Mouse (Mus musculus): ENCODE data around the gene Cyfip1.
"Not testable (repeated sequence)": the region's sequence is repeated elsewhere in the genome, so short reads cannot be mapped to it uniquely, and the experiment has no call there.

Cyfip1 gene

DNA sequence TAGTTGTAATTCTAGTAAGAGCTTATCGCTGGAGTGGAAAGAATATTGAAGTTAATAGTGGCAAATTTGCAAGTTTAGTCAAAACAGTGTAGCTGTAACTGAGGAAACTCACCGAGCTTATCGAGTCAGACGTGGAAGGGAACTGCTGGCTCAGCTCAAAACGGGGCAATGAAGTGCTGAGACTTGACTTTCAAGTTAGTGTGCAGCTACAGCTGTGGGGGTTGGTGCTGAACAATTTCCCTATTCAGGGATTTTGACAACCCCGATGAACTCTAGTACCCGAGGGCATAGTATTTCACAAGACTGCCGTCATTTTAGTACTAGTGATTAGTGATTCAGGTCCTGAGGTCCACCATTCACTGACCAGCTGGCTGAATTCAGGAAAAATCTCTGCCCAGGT is 69.8 kb downstream of the Cyfip1 start:
- in situ Hi-C loops (cut with MboI; ENCODE audit: low pct_unique_long_range_greater_than_20kb in 1 of 2, low sequenced_read_pairs in 2 of 2, unreplicated experiment in 1 of 2), result no loop called here

DNA sequence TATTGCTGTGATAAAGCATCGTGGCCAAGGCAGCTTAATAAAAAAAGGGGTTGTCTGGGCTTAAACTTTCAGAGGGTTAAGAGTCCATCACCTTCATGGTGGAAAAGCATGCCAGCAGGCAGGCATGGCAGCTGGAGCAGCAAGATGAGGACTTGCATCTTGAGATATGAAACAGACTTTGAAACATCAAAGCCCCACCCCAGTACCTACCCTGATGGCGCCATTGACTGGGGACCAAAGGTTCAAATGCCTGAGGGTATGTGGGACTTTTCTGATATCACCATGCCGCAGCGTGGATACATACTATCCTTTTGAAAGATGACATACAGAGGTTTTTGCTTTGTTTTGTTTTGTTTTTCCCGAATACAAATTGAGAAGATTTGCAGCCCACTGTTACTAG is 70.6 kb downstream of the Cyfip1 start:
- in situ Hi-C loops (cut with MboI; ENCODE audit: low pct_unique_long_range_greater_than_20kb in 1 of 2, low sequenced_read_pairs in 2 of 2, unreplicated experiment in 1 of 2), result no loop called here

DNA sequence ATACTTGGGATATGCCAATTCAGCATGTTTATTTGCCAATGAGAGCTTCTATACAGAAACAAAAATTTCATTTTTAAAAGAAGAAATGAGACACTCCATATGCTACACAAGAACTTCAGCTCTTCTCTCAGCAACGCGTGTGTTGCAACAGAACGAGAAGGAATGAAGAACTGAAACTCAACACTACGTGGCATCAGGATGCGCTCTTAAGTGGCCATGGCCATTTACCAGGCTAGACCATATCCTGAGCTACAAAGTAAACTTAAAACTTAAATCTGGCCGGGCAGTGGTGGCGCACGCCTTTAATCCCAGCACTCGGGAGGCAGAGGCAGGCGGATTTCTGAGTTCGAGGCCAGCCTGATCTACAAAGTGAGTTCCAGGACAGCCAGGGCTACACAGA is 76.8 kb downstream of the Cyfip1 start:
- in situ Hi-C loops (cut with MboI; ENCODE audit: low pct_unique_long_range_greater_than_20kb in 1 of 2, low sequenced_read_pairs in 2 of 2, unreplicated experiment in 1 of 2), result not testable (repeated sequence)

GRCm38 (mm10) chr7:55927262-55927661 is 85.7 kb downstream of the Cyfip1 start:
- in situ Hi-C loops (cut with MboI; ENCODE audit: low pct_unique_long_range_greater_than_20kb in 1 of 2, low sequenced_read_pairs in 2 of 2, unreplicated experiment in 1 of 2), result no loop called here

DNA sequence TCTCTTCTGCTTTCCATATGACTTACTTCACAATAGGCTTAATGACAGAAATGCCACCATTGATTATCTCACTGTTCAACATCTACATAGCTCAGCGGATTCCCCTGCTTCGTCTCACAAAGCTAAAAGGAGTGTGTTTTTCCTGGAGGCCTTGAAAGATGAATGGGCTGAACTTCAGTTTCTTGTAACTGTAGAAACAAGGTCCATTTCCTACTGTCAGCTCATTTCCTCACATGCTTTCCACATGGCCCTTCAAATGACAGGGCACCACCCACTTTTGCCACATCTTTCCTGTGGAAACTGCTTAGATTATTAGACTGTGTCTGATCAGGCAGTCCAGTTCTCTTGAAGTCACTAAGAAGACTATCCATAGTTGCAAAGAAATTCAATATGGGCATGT is 87.1 kb downstream of the Cyfip1 start:
- in situ Hi-C loops (cut with MboI; ENCODE audit: low pct_unique_long_range_greater_than_20kb in 1 of 2, low sequenced_read_pairs in 2 of 2, unreplicated experiment in 1 of 2), result no loop called here

DNA sequence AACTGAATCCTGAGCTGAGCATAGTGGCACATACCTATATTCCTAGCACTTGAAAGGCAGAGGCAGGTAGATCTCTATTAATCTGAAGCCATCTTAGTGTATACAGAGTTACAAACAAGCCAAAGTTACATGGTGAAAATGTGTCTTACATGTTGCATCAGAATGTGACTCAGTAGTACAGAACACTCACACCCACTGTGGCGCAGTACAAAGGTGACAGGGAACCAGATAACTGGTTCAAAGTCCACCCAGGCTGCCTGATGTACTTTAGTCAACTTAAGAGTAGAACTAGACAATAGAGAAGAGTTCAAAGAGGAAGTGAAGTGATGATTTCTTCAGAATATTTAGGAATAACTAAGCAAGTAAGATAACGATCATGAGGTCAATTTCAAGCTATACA is 93.5 kb downstream of the Cyfip1 start:
- in situ Hi-C loops (cut with MboI; ENCODE audit: low pct_unique_long_range_greater_than_20kb in 1 of 2, low sequenced_read_pairs in 2 of 2, unreplicated experiment in 1 of 2), result no loop called here

DNA sequence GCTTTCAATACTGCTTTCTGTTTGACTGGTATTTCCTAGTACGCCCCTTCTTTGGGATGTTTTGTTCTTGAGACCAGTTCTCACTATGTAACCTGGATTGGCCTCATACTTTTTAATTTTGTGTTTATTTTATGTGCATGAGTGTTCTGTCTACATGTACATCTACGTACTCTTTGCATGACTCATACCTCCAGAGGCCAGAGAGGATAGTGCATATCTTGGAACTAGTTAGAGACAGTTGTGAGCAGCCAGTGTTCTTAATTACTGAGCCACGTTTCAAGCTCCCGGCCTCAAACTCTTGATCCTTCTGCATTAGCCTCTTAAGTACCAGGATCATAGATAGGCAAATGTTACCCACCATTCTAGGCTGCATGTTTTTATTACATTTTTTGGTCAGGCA is 96.8 kb downstream of the Cyfip1 start:
- in situ Hi-C loops (cut with MboI; ENCODE audit: low pct_unique_long_range_greater_than_20kb in 1 of 2, low sequenced_read_pairs in 2 of 2, unreplicated experiment in 1 of 2), result no loop called here

DNA sequence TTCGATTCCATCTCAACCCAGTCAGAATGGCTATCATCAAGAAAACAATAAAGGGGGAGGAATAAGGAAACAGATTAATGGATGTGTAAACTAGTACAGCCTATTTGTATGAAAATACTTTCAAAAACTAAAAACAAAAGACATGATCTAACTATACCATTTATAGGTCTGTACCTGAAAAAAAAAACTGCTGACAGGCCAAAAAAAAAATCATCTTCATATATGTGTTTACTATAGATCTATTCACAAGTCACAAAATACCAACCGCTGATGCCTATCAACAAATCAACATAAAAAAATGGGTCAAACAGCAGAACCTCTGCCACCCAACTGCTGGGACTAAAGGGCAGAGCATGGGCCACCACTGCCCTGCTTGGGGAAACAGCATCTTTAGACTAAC is 114.5 kb downstream of the Cyfip1 start:
- in situ Hi-C loops (cut with MboI; ENCODE audit: low pct_unique_long_range_greater_than_20kb in 1 of 2, low sequenced_read_pairs in 2 of 2, unreplicated experiment in 1 of 2), result no loop called here

DNA sequence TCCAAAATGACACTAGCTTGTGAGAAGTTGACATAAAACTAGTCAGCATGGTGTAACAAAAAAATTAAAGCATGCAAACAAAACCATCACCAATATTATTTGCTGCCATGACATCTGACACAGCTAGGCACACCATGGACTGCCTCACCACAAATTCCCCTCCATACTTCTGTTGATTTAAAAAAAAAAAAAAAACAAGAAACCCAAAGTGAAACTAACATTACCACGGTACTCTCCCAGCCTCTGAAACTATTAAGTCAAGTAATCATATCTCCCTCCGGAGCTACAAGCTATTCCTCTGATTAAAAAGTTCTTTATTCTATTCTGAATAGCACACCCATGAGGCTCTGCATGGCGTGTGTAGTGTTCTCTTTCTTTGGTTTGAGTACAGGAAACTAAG is 115.6 kb downstream of the Cyfip1 start:
- in situ Hi-C loops (cut with MboI; ENCODE audit: low pct_unique_long_range_greater_than_20kb in 1 of 2, low sequenced_read_pairs in 2 of 2, unreplicated experiment in 1 of 2), result no loop called here

DNA sequence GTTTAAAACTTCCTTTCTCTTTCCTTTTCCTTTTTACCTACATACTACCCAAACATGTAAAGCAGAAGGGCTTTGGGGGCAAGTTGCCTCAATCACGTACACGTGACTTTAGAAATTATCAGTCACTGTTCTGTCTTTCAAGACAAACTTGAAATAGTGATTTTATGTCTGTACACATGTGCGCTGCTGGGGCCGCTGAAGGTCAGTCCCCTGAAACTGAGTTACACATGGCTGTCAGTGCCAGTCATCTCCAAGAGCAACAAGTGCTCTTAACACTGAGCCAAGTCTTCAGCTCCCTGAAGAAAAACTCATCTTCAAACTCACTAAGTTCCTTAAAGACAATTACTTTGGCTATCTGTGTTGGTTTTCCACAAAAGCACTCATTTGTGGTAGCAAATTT is 116.4 kb downstream of the Cyfip1 start:
- in situ Hi-C loops (cut with MboI; ENCODE audit: low pct_unique_long_range_greater_than_20kb in 1 of 2, low sequenced_read_pairs in 2 of 2, unreplicated experiment in 1 of 2), result no loop called here

GRCm38 (mm10) chr7:55959801-55960200 is 118.3 kb downstream of the Cyfip1 start:
- in situ Hi-C loops (cut with MboI; ENCODE audit: low pct_unique_long_range_greater_than_20kb in 1 of 2, low sequenced_read_pairs in 2 of 2, unreplicated experiment in 1 of 2), result no loop called here

DNA sequence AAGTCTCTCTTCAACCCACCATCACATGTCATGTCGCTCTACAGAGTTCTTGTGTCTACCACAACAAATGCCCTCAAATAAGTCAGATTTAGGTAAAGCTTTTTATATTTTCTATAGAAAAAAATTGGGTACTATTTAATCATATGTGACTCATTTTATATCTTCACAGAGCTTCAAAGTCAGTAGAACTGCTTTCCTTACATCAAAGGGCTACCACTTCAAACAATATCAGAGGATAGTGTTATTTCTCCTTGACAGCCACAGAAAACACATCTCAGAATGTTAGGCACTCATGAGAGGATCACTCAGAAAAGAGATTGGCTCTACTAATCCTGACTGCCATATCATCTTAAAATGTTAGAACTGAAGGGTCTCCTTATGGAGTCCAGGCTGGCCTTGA is 119.0 kb downstream of the Cyfip1 start:
- in situ Hi-C loops (cut with MboI; ENCODE audit: low pct_unique_long_range_greater_than_20kb in 1 of 2, low sequenced_read_pairs in 2 of 2, unreplicated experiment in 1 of 2), result no loop called here

DNA sequence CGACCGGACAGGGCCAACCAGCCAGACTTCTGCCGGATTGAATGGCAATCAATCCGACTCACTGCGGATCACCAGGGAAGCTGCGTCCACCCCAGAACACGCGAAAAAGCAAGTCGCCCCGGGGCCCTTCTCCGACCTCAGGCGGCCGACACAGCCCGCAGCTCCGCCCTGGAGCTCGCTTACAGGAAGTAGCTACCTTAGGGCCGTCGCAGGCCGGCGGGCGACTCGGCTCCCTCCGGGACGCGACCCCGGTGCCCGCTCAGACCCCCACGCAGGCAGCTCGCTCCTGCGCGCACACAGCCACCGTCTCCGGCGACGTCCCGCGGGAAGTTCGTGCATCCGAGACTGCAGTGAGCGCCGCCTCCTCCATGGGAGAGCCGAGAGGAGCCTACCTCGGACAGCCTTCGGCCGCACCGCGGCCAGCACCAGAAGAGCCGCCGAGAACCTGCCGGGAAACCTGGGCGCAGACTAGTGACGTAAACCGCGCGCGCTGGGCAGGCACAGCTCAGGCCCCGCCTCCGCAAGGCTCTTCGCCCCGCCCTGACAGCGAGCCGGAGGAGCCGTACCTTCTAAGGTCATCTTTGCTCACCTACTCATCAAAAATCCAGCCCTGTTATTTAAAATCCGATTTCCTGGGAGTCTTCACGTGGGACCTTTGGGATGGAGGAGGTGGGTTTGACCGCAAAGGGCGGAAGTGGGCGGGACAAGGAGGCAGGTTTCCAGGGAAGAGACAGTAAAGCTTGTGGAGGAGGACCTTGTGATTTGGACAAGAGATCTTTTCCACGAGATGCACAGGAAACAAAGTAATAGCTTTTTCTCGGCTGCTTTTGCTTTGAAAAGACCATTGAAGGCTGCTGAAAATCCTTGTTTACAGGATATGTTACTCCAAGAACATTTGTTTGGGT is 120.7 kb downstream of the Cyfip1 start, which contains the start of gene Nipa2:
Nipa2 (minus strand) TSS at position 473 of the 905 bp plus-strand sequence.
- in situ Hi-C loops (cut with MboI; ENCODE audit: low pct_unique_long_range_greater_than_20kb in 1 of 2, low sequenced_read_pairs in 2 of 2, unreplicated experiment in 1 of 2), result no loop called here

- in situ Hi-C loops (cut with MboI; ENCODE audit: low pct_unique_long_range_greater_than_20kb in 1 of 2, low sequenced_read_pairs in 2 of 2, unreplicated experiment in 1 of 2), result no loop called here
These were observed 125.4 kb downstream of the Cyfip1 start for GRCm38 (mm10) chr7:55966866-55967460.

- in situ Hi-C loops (cut with MboI; ENCODE audit: low pct_unique_long_range_greater_than_20kb in 1 of 2, low sequenced_read_pairs in 2 of 2, unreplicated experiment in 1 of 2), result no loop called here
These were observed 126.8 kb downstream of the Cyfip1 start for GRCm38 (mm10) chr7:55968258-55968901.

GRCm38 (mm10) chr7:55969415-55969814 is 127.9 kb downstream of the Cyfip1 start:
- in situ Hi-C loops (cut with MboI; ENCODE audit: low pct_unique_long_range_greater_than_20kb in 1 of 2, low sequenced_read_pairs in 2 of 2, unreplicated experiment in 1 of 2), result no loop called here

DNA sequence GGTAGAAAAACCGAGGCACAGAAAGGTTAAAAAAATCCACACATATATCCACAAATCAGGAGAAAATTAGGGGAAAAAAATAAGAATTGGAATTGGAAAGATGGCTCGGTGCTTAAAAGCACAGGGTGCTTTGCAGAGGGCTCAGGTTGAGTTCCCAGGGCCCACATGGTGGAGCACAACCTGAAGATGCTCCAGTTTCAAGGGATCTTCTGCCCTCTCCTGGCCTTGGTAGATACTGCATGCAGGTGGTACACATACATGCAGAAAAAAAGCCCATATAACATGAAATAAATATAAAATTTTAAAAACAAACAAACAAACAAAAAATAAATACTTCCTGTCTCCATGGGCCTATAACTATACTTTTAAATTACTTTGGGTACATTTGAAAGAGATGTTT is 132.9 kb downstream of the Cyfip1 start:
- in situ Hi-C loops (cut with MboI; ENCODE audit: low pct_unique_long_range_greater_than_20kb in 1 of 2, low sequenced_read_pairs in 2 of 2, unreplicated experiment in 1 of 2), result no loop called here

- in situ Hi-C loops (cut with MboI; ENCODE audit: low pct_unique_long_range_greater_than_20kb in 1 of 2, low sequenced_read_pairs in 2 of 2, unreplicated experiment in 1 of 2), result loop anchor here in 1 of 2 experiments (10.0 kb wide), 1 partner anchor 63 kb away; no protein-coding TSS in a partner anchor
These were observed 140.0 kb downstream of the Cyfip1 start for GRCm38 (mm10) chr7:55981511-55981910.
